Mouse (Mus musculus) stomach, embryonic 14.5 days (tissue): ENCODE measurements around the gene 4933411K16Rik. TPM values are rescaled to one million over a fixed set of nuclear protein-coding genes. Genes with fewer than 3 reads are reported as not detected.

ENCODE experiments used
- ATAC-seq: fragments of 200-750 bp; cut with Nextera tagmentation; 2 replicates; pipeline ENCODE4 v1.8.0; 2017; ENCODE audit warnings: low read depth, moderate TSS enrichment; ENCODE audit not compliant: insufficient number of reproducible peaks, insufficient read depth, low FRiP score
- H3K27ac ChIP-seq: fragments of 300-500 bp; sonication (generic); 2 replicates; pipeline ENCODE4 v1.5.1; 2014; ENCODE audit warnings: mild to moderate bottlenecking, low read length, moderate library complexity, mixed read lengths
- H3K27me3 ChIP-seq: fragments of 300-500 bp; sonication (generic); 2 replicates; pipeline ENCODE4 v1.6.1; 2014; ENCODE audit warnings: low read length, control low read depth, mixed read lengths; ENCODE audit not compliant: control insufficient read depth, insufficient read depth
- H3K36me3 ChIP-seq: fragments of 300-500 bp; sonication (generic); 2 replicates; pipeline ENCODE4 v1.6.1; 2014; ENCODE audit warnings: mild to moderate bottlenecking, control low read depth, low read length, moderate library complexity, mixed read lengths; ENCODE audit not compliant: control insufficient read depth, insufficient read depth
- H3K4me1 ChIP-seq: fragments of 300-500 bp; sonication (generic); 2 replicates; pipeline ENCODE4 v1.6.1; 2014; ENCODE audit warnings: low read length, control low read depth, mixed read lengths; ENCODE audit not compliant: control insufficient read depth, insufficient read depth
- H3K4me2 ChIP-seq: fragments of 300-500 bp; sonication (generic); replicated peaks from 2 replicates; pipeline ENCODE4 v1.6.1; 2014; ENCODE audit warnings: low read depth, low read length, control low read depth
- H3K4me3 ChIP-seq: fragments of 300-500 bp; sonication (generic); 2 replicates; pipeline ENCODE4 v1.5.1; 2014; ENCODE audit warnings: low read depth, low read length, control low read depth
- H3K9ac ChIP-seq: fragments of 300-500 bp; sonication (generic); replicated peaks from 2 replicates; pipeline ENCODE4 v1.6.1; 2014; ENCODE audit warnings: low read depth, mild to moderate bottlenecking, control low read depth, low read length, moderate library complexity, mixed read lengths
- H3K9me3 ChIP-seq: fragments of 300-500 bp; sonication (generic); 2 replicates; pipeline ENCODE4 v1.6.1; 2016; ENCODE audit warnings: low read depth, low read length, control low read depth; ENCODE audit not compliant: control insufficient read depth
- WGBS: fragments of 180-500 bp; shearing (Covaris S2); extraction: QIAGEN DNeasy Blood & Tissue Kit; methylation state at CpG from one replicate; pipeline ENCODE4 v1.1.7; 2014; 5-methylcytosine and 5-hydroxymethylcytosine counted together
- polyA plus RNA-seq: library from polyadenylated mRNA; unstranded; fragments of >200 nt; fragmentation: Nextera tagmentation; extraction: Ambion mirVana; gene quantifications from 2 replicates; pipeline ENCODE4 v1.2.1, GENCODE M21; 2014

The 4933411K16Rik gene
- polyA plus RNA-seq, 1 experiment from 2014 or later: not detected

DNA sequence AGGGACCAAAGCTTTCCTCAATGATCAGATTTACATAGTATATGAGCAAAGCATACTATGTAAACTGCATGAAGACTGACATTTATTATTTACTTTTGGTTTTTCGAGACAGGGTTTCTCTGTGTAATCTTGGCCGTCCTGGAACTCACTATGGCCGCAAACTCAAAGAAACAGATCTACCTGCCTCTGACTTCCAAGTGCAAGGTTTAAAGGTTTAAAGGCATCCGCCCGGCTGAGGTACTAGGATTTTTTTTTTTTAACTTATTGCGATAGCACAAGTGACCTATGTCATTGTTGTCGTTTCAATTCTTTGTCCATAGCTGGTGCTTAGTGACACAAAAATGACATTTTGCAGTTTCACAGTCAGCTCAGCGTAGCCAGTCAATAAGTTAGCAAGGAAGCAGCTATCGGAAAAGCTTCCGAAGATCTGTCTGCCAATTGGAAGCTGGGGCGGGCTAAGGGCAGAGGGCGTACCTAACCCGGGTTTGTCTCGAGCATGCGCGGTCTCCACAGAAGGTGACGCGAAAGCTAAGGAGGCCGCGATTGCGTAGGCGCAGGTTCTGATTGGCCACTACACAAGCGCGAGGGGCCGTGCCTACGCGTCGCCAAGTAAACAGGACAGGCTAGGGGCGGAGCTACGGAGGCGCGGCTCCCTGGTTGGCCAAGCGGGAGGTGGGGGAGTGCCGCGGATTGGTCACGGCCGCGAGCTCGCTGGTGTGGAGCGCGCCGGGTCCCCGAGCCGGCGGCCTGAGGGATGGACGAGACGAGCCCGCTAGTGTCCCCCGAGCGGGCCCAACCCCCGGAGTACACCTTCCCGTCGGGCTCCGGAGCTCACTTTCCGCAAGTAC is 37.9 kb downstream of the 4933411K16Rik start, which contains the start of gene Pi4k2a:
TSS of gene Pi4k2a (plus strand) at position 723 of the 848 bp plus-strand sequence.
- WGBS: under 1% methylated on average over 54 of the region's 55 CpGs
- H3K36me3 ChIP-seq: peaks cover 8% of the 10 kb centered on the region; the same call in 1 of the 2 replicates
- no peaks in the 10 kb centered on the region for H3K27me3 ChIP-seq
- peak within 1 kb of the TSS; percentile 59 for H3K4me3 ChIP-seq
- H3K4me2 ChIP-seq: peak within 1 kb of the TSS; percentile 77
- H3K27ac ChIP-seq: peak within 1 kb of the TSS; percentile 88
- no peaks in the 10 kb centered on the region for H3K9me3 ChIP-seq
- peaks cover 10% of the 10 kb centered on the region for H3K4me1 ChIP-seq
- peak; percentile 98 for ATAC-seq
- peak within 1 kb of the TSS; percentile 57 for H3K9ac ChIP-seq

DNA sequence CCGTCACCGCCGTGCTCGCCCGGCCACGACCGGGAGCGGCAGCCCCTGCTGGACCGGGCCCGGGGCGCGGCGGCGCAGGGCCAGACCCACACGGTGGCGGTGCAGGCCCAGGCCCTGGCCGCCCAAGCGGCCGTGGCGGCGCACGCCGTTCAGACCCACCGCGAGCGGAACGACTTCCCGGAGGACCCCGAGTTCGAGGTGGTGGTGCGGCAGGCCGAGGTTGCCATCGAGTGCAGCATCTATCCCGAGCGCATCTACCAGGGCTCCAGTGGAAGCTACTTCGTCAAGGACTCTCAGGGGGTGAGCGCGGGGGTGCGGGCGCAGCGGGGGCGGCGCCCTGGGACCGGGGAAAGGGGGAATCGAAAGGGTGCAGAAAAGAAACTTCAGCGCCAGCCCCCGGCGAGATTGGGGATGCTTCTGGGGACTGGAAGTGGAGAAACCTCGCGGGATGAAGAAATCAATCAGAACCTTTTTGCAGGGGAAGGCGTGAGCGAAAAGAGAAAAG is 38.6 kb downstream of the 4933411K16Rik start:
- Histone ChIP-seq H3K4me1 (peaks cover 10% of the 10 kb centered on the region), H3K9ac (peak overlapping the region; percentile 57), H3K27ac (peak overlapping the region; percentile 88), H3K9me3 (no peaks in the 10 kb centered on the region), H3K4me2 (peak overlapping the region; percentile 77), H3K27me3 (no peaks in the 10 kb centered on the region), H3K4me3 (peak overlapping the region; percentile 59), H3K36me3 (peaks cover 8% of the 10 kb centered on the region; the same call in 1 of the 2 replicates)
- WGBS: under 1% methylated on average over 52 of the region's 52 CpGs
- ATAC-seq: peak; percentile 58

DNA sequence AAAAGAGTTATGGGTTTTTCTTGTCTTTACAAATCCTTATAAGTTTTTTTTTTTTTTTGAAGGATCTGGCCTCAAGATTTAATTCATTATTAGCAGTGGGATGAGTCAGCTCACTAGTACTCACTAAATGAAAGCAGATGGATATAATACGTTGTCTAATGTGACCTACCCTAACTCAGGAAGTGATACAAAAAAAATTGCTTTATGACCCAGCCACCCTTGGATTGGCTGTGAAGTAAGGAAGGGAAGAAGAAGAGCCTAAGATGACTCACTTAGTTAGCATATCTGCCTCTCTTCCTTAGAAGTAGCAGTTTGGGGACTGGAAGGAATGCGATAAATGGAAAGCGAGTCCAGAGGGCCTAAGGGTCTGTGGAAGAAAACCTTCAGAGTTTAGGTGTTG is 47.4 kb downstream of the 4933411K16Rik start:
- ATAC-seq: no peak
- Histone ChIP-seq H3K9me3 (no peaks in the 10 kb centered on the region), H3K4me3 (no peak overlapping the region), H3K4me2 (no peak overlapping the region), H3K4me1 (no peaks in the 10 kb centered on the region), H3K36me3 (peaks cover 13% of the 10 kb centered on the region), H3K9ac (no peak overlapping the region), H3K27me3 (no peaks in the 10 kb centered on the region), H3K27ac (no peak overlapping the region)
- WGBS: 81% methylated on average over 3 of the region's 3 CpGs

Other genes starting within 250 kb of the 4933411K16Rik start
- gene Frat1, start 222.3 kb upstream of the 4933411K16Rik start, polyA plus RNA-seq: 12.9 and 14.1 TPM in 2 replicates
- 3.5 and 5.0 TPM in 2 replicates for gene Frat2, start 204.1 kb upstream of the 4933411K16Rik start, polyA plus RNA-seq
- gene Rrp12, start 156.1 kb upstream of the 4933411K16Rik start, polyA plus RNA-seq: 10.8 and 10.9 TPM in 2 replicates
- 651 and 721 TPM in 2 replicates for gene Pgam1, start 140.3 kb upstream of the 4933411K16Rik start, polyA plus RNA-seq
- 73.2 and 79.9 TPM in 2 replicates for gene Exosc1, start 118.8 kb upstream of the 4933411K16Rik start, polyA plus RNA-seq
- gene Zdhhc16, start 118.8 kb upstream of the 4933411K16Rik start, polyA plus RNA-seq: 65.8 and 70.1 TPM in 2 replicates
- gene Mms19, start 71.1 kb upstream of the 4933411K16Rik start, polyA plus RNA-seq: 37.6 and 44.1 TPM in 2 replicates
- 10.4 and 10.8 TPM in 2 replicates for gene Ubtd1, start 70.5 kb upstream of the 4933411K16Rik start, polyA plus RNA-seq
- 0.30 TPM in 1 of 2 replicates, not detected in the other for gene Ankrd2, start 16.2 kb upstream of the 4933411K16Rik start, polyA plus RNA-seq
- 1.7 and 1.9 TPM in 2 replicates for gene Hoga1, start 6.6 kb upstream of the 4933411K16Rik start, polyA plus RNA-seq
- gene Morn4, start 34.1 kb downstream of the 4933411K16Rik start, polyA plus RNA-seq: 27.0 and 27.6 TPM in 2 replicates
- gene Pi4k2a, start 38.2 kb downstream of the 4933411K16Rik start, polyA plus RNA-seq: 17.2 and 22.7 TPM in 2 replicates
- 44.2 and 46.9 TPM in 2 replicates for gene Avpi1, start 76.8 kb downstream of the 4933411K16Rik start, polyA plus RNA-seq
- 13.2 and 15.6 TPM in 2 replicates for gene Marveld1, start 95.2 kb downstream of the 4933411K16Rik start, polyA plus RNA-seq
- 15.7 and 20.0 TPM in 2 replicates for gene Zfyve27, start 111.7 kb downstream of the 4933411K16Rik start, polyA plus RNA-seq
- gene Sfrp5, start 150.0 kb downstream of the 4933411K16Rik start, polyA plus RNA-seq: 11.1 and 13.0 TPM in 2 replicates
- 0.83 and 0.97 TPM in 2 replicates for gene Golga7b, start 195.3 kb downstream of the 4933411K16Rik start, polyA plus RNA-seq